Mouse (Mus musculus) monocyte, adult 2 months (primary cell): ENCODE measurements around the gene Trappc2l.

ENCODE experiments used
- DNase-seq, 2 experiments: peaks; one replicate each; pipeline ENCODE4 v3.0.0; 2022; ENCODE audit warnings: low spot score in 2 of 2, low read depth in 1 of 2

Trappc2l gene

DNA sequence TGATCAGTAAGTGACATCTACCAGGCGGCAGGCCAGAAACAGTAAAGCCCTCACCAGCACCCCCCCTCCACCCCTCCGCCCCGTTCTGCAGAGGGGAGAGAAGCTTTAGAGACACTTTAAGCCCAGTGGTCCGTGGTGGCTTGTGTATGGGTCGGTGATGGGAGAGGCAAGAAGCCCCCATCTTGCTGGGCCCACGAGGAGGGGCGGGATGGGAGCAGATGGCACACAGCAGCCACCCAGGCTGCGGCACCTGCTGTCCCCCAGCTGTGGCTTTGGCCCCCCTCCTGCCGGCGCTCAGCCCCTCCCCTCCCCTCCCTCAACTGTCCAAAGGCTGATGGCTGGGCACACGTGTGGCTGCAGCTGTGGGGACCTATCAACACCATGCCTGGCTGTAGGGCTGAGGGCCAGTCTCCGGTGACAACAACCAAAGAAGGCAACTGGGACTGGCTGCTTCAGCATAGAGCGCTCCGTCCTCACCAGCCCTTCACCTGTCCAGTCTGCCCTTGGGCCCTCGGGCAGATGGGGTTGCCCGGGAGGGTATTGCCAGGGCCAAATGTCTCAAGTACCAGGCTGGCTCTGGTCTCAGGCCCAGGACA, 40.0 kb downstream of the Trappc2l start:
- DNase-seq = no peak

DNA sequence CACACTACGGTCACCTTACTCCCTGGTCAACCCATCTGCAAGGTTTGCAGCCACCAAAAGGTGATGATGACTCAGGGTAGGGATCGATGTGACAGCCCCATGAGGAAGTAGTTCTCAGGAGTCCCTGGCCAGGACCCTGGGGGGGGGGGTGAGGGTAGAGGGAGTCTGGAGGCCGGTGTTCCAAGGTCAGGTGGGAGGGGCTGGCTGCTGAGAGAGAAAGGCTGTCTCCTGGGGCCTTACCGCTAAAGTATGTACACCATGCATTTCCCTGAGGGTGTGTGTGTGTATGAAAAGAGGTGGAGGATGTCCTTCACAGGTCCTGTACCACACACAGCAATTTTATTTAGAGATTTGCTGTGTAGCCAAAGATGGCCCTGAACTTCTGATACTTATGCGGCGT, 41.2 kb downstream of the Trappc2l start:
- no peak for DNase-seq

GRCm38 (mm10) chr8:122654768-122655167, 43.3 kb downstream of the Trappc2l start:
- no peak for DNase-seq

DNA sequence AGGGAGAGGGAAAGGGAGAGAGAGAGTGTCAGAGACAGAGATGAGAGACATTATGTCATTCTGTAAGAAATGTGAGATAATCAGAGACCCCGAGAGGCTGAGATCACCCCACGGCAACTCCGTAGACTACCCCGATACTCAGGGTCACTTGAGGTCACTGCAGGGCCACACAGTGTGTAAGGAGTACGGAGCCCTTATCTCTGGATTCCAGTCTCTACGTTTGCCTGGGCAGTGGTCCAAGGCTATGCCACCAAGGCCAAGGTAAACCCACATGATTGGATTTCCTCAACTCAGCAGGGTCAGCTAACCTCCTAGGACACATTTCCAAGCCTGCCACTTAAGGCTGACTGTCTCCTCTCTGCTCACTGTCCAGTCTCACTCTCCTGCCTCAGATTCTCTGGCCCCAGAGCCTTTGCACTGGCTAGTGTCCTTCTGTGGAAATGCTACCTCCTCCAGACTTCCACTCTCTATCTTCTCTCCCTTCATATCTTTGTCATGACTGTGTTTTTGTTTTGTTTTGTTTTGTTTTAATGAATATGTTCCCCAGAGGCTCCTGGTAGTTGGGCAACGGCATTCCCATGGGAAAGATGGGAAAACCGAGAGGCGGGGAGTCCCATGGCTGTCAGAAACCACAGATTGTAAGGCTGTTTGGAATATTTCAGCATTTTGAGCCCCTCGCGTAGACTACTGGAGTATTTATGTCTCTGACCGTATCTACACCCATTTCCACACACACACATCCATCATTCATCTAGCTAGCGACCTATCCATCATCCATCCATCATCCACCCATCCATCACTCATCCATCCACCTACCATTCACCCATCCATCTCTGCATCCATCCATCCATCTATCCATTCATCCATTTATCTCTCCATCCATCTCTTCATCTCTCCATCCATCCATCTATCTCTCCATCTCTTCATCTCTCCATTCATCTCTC, 44.9 kb downstream of the Trappc2l start:
- no peak for DNase-seq

- no peak for DNase-seq
Measured at GRCm38 (mm10) chr8:122658149-122658806, 46.8 kb downstream of the Trappc2l start.

DNA sequence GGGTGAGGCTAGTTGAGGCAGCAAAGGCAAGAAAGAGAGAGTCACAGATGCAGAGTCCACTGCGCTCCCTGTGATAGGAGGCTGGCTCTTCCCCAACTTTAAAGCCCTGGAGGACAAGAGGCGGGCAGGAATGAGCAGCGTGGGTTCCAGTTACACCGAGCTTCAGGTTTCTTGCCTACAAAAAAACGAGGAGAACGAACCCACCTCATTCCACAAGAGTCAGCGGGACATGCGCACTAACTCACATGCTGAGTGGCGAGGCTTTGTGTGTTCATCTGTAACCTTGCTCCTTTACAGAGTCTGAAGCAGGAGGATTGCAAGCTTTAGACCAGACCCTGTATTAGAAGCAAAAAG, 47.3 kb downstream of the Trappc2l start:
- no peak for DNase-seq

- no peak for DNase-seq
Measured at GRCm38 (mm10) chr8:122660022-122660421, 48.6 kb downstream of the Trappc2l start.

- no peak for DNase-seq
Measured at GRCm38 (mm10) chr8:122661138-122661537, 49.7 kb downstream of the Trappc2l start.

DNA sequence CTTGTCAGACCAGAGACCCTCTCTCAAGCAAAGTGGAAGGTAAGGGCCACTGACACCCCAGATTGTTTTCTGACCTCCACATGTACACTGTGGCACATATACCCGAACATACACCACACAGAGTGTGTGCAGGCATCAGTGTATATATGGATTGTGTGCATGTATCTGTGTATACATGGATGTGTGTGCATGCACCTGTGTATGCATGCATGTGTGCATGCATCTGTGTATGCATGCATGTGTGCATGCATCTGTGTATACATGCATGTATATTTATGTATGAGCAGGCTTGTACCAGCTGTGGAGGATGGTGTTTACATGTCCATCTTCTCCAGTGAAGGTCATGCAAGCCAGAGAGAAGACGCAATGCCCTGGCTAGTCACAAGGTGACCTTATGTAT, 50.5 kb downstream of the Trappc2l start:
- no peak for DNase-seq

DNA sequence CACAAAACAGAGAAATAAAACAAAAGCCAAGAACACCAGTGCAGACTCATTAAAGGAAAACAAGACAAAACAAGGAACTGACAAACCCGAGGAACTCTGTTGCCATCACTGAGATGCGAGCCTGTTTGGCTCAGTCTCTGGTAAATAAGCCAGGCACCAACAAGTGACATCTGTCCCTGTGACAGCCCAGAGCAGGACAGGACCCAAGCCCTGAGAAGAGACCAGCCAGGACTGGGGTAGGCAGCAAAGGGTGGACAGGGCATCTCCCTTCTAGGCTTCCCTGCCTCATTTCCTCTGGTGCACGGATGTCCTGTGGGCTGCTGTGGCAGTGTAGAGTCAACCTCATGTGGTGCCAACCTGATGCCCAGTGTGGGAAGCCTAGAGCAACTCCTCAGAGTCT, 51.7 kb downstream of the Trappc2l start:
- DNase-seq = no peak

- no peak for DNase-seq
Measured at GRCm38 (mm10) chr8:122663670-122664069, 52.2 kb downstream of the Trappc2l start.

DNA sequence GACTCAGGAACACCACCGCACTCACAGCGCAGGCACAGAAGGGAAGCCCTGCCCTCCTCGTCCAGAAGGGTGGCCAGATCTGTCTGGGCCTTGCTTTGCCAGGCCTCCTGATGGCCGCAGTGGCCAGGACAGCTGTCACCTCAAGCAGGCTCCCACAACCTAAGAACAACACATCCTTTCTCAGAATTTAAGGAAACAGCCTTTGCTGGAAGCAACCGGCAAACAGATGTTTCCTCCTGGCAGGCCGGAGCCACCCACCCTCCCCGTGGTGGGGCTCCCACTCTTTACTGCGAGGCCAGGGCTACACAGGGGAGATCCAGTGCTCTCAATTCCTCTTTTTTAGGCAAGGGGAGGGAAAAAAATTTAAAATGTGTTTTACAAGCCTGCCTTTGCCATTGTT, 53.8 kb downstream of the Trappc2l start:
- DNase-seq = peak; percentile 35 to 49

DNA sequence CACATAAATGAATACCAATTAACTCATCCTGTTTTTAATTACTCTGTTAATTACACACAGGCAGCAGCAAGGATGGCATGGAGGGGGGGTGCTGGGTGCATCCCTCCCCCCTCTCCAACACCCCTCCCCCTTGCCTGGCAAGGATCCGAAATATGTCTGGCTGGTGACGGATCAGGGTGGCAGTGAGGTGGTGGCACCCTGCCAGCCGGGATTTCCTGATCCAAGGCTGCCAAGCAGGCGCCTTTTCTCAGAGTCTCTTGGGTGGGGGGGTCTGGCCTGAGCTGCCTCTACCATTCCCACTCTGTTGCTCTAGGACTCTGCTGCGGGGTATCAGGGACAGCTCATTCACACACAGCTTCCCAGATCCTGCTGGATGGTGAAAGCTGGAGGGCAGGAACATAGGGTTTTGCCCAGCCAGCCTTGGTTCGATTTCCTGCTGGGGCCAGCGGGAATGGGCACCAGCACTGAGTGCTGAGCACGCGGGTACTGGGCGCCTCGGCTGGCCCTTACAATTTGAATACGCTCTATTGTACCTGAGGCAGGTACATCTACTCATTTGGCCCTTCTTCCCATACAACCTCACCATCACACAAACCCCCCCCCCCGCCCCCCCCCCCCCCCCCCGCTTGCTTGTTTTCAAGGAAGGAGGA, 54.4 kb downstream of the Trappc2l start:
- no peak for DNase-seq
